Mouse (Mus musculus) liver, adult 2 months (tissue): ENCODE measurements at regions not wholly inside any gene's neighbourhood (a gene's known extent, or its start where the extent isn't known, plus 50 kb on each side); places are given as distances from the start of the nearest gene placed in this dataset.

Experiments
- DNase-seq: peaks from one replicate; pipeline ENCODE4 v3.0.0-alpha.2; 2011; ENCODE audit warnings: low read depth, low spot score; ENCODE audit errors: extremely low read depth
- H3K27ac ChIP-seq: fragments of 200-500 bp; replicated peaks from 2 replicates; pipeline ENCODE4 v1.5.1; 2012; ENCODE audit warnings: low read depth, mild to moderate bottlenecking, control low read depth, inconsistent platforms, low read length; ENCODE audit not compliant: insufficient read depth
- H3K27me3 ChIP-seq: fragments of 200-500 bp; 2 replicates; pipeline ENCODE4 v1.6.1; 2012; ENCODE audit warnings: mild to moderate bottlenecking, moderate library complexity, low read length, inconsistent platforms; ENCODE audit not compliant: control insufficient read depth, insufficient read depth
- H3K36me3 ChIP-seq: fragments of 200-500 bp; 2 replicates; pipeline ENCODE4 v1.6.1; 2012; ENCODE audit warnings: low read length, inconsistent platforms; ENCODE audit not compliant: control insufficient read depth, insufficient read depth
- H3K4me1 ChIP-seq: fragments of 200-500 bp; 2 replicates; pipeline ENCODE4 v1.6.1; 2011; ENCODE audit warnings: low read length; ENCODE audit not compliant: control insufficient read depth, insufficient read depth
- H3K4me3 ChIP-seq: fragments of 200-500 bp; 2 replicates; pipeline ENCODE4 v1.5.1; 2011; ENCODE audit warnings: low read depth, mild to moderate bottlenecking, control low read depth, low read length, moderate library complexity; ENCODE audit not compliant: insufficient read depth
- H3K79me2 ChIP-seq: fragments of 200-500 bp; 2 replicates; pipeline ENCODE4 v1.6.1; 2012; ENCODE audit warnings: inconsistent platforms, mild to moderate bottlenecking, low read length, moderate library complexity; ENCODE audit not compliant: control insufficient read depth, insufficient read depth
- H3K9ac ChIP-seq: fragments of 200-500 bp; 2 replicates; pipeline ENCODE4 v1.6.1; 2012; ENCODE audit warnings: low read depth, mild to moderate bottlenecking, control low read depth, inconsistent platforms, low read length
- CTCF ChIP-seq: fragments of 200-500 bp; IDR thresholded peaks from 2 replicates; pipeline ENCODE4 v1.5.1; 2011; ENCODE audit warnings: low read depth, low read length, control low read depth
- POLR2A ChIP-seq: fragments of 200-500 bp; IDR thresholded peaks from 2 replicates; pipeline ENCODE4 v1.6.1; 2011; ENCODE audit warnings: low read length, control low read depth; ENCODE audit not compliant: insufficient read depth; ENCODE audit errors: extremely low read depth
- WGBS: fragments of 180-500 bp; shearing (Covaris S2); methylation state at CpG from one replicate; pipeline ENCODE4 v1.1.7; 2018; 5-methylcytosine and 5-hydroxymethylcytosine counted together

DNA sequence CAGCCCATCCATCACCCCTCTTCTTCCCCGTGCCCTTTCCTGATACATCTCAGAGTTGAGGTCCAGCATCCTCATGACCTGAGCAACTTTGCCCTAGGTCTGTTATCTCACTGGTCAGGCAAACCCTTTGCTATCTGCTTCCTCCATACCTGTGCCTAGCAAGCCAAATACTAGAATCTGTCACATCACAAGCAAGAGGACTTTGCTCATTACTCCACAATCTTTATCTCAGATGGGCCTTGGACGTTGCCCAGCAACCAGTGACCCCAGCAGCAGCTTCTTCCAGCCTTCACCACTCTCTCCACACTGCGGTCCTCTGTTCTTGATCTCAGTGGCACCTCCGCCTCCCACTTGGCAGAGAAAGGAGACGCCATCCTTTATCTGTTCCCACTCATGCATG lies 54.4 kb upstream of the Slc2a1 start:
- no peaks in the 10 kb centered on the region for H3K79me2 ChIP-seq
- no peaks in the 10 kb centered on the region for H3K36me3 ChIP-seq
- no peak overlapping the region for H3K27ac ChIP-seq
- WGBS, result 56% methylated on average over 5 of the region's 5 CpGs
- H3K4me1 ChIP-seq, result no peaks in the 10 kb centered on the region
- H3K9ac ChIP-seq, result no peak overlapping the region
- TF ChIP-seq POLR2A, result no peak
- H3K4me3 ChIP-seq, result no peak overlapping the region
- DNase-seq, result no peak
- no peaks in the 10 kb centered on the region for H3K27me3 ChIP-seq

DNA sequence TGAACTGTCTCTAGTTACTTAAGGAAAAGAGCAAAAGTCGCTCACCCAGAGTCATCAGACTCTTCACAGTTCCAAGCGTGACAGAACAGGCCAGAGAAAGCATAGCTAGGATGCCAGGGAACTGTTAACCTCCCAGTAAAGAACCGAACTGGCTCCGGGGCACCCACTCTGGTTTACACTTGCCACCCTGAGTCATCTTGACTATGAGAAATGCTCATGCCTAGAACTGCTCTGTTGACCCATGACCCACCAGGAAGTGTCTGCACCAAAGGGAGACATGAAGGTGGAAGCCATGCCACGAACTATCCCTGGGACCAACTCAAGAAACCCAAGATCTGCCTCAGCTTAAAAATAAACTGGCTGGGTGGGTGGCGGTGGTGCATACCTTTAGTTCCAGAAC lies 51.3 kb upstream of the Slc2a1 start:
- DNase-seq, result no peak
- 88% methylated on average over 6 of the region's 6 CpGs for WGBS
- TF ChIP-seq CTCF (no peak), POLR2A (no peak)

DNA sequence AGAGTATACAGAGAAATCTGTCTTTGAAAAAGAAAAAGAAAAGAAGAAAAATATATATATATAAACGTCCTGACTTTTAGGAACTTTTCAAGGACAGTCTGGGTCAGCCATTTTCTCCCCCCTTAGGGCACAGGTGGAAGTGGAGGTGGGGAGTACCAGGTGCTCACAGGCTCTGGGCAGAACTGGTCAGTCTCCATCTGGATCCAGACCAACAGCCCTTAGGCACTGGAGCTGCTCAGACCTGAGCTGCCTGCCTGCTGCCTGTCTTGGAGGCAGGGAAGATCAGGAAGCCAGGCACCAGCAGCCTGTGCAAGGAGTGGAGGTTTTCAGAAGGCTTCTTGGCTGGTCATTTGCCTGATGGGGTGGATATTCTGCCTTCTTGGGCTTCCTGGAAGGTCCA lies 50.7 kb upstream of the Slc2a1 start:
- no peak overlapping the region for H3K4me3 ChIP-seq
- H3K9ac ChIP-seq, result no peak overlapping the region
- TF ChIP-seq CTCF (no peak), POLR2A (no peak)
- 55% methylated on average over 1 of the region's 1 CpGs for WGBS
- no peak overlapping the region for H3K27ac ChIP-seq
- no peaks in the 10 kb centered on the region for H3K36me3 ChIP-seq
- no peak for DNase-seq
- H3K4me1 ChIP-seq, result no peaks in the 10 kb centered on the region
- H3K79me2 ChIP-seq, result no peaks in the 10 kb centered on the region
- H3K27me3 ChIP-seq, result no peaks in the 10 kb centered on the region

More for the DNA sequence above, 51.3 kb upstream of the Slc2a1 start:
- no peak overlapping the region for H3K4me3 ChIP-seq
- H3K27me3 ChIP-seq, result no peaks in the 10 kb centered on the region
- H3K79me2 ChIP-seq, result no peaks in the 10 kb centered on the region
- no peak overlapping the region for H3K27ac ChIP-seq
- no peak overlapping the region for H3K9ac ChIP-seq
- H3K36me3 ChIP-seq, result no peaks in the 10 kb centered on the region
- H3K4me1 ChIP-seq, result no peaks in the 10 kb centered on the region
